ENCODE assay signal across 8 mouse cellular contexts in the genomic region with DNA sequence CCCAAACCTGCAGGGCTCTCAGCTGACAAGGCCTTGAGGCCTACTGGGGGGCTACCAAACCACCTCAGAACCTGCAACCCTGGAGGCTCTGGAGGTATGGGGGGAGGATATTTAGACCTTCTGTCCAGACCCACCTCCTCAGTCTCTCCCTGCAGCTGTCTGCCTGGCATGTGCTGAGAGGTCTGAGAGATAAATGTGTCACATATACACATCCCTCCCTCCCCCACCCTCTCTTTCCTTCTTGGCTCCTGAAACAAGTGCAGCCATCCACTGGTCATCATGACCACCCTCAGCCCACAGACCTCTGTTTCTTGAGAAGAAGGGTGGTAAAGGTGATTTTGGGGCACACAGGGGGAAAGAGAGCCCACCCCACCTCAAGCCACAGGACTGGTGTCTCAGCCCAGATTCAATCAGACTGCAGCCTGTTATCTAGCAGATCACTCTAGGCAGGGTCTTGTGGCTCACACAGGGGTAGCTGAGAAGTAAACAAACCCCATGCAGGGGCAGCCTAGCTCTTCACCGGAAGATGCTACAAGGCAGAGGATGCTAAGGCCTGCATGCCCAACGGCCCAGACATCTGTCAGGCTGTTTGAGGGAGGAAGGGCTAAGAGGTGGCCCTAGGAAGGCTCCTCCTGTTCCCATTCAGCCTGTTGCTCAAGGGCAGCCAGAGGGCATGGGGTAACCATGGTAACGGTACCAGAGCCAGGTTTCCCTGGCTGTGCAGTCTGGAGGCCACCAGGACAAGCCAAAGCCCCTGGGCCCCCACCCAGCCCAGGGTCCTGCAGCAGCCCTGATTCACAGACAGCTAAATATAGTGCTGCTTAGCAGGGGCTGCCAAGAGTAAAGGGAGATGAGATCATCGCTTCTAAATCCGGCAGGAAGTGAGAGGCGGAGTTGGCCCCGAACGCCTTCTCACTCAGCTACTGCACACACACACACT. TPM values are rescaled to one million over a fixed set of nuclear protein-coding genes. Genes with fewer than 3 reads are reported as not detected.
DNase-seq lines count a peak whose midpoint lies in the region; ATAC-seq and TF ChIP-seq lines count a peak whose summit lies in the region.

No protein-coding gene starts in this region.

- ATAC-seq in Patski: peak; percentile 82
- peak; percentile 82 for ATAC-seq in neural tube, embryonic 14.5 days (ENCODE audit: low read depth)

- H3K27ac ChIP-seq in hindbrain, embryonic 10.5 days: peak overlapping the region; percentile 79
- H3K27ac ChIP-seq in neural tube, embryonic 14.5 days (ENCODE audit: low read depth, low read length): peak overlapping the region; percentile 55; the same call in 1 of the 2 replicates

- no peaks in the 10 kb centered on the region for H3K9me3 ChIP-seq in hindbrain, embryonic 10.5 days
- H3K9me3 ChIP-seq in neural tube, embryonic 14.5 days (ENCODE audit: control insufficient read depth, low read length): no peaks in the 10 kb centered on the region

- no peaks in the 10 kb centered on the region for H3K36me3 ChIP-seq in hindbrain, embryonic 10.5 days
- no peaks in the 10 kb centered on the region for H3K36me3 ChIP-seq in neural tube, embryonic 14.5 days (ENCODE audit: control insufficient read depth, insufficient read depth, low read length)

- CTCF ChIA-PET in Patski (lab: Charles Lee): interaction anchor here (0.8 to 2.9 kb wide), 5 partner anchors 9 to 188 kb away, joined by 3 to 12 read pairs (median 4); no protein-coding TSS in a partner anchor

- in situ Hi-C loops in Patski (cut with MboI; ENCODE audit: low pct_unique_long_range_greater_than_20kb): no loop called here

- H3K4me1 ChIP-seq in hindbrain, embryonic 10.5 days (replicated peaks): peaks cover 21% of the 10 kb centered on the region
- peaks cover 5% of the 10 kb centered on the region; the same call in 1 of the 2 replicates for H3K4me1 ChIP-seq in neural tube, embryonic 14.5 days (ENCODE audit: control insufficient read depth, insufficient read depth, low read length)

- WGBS in hindbrain, embryonic 10.5 days: 25% methylated on average over 8 of the region's 8 CpGs
- 8% methylated on average over 8 of the region's 8 CpGs for WGBS in neural tube, embryonic 14.5 days

- no peak overlapping the region for H3K4me2 ChIP-seq in neural tube, embryonic 14.5 days (ENCODE audit: low read depth, low read length)

- no peak overlapping the region for H3K9ac ChIP-seq in neural tube, embryonic 14.5 days (replicated peaks; ENCODE audit: low read depth, low read length)

- TF ChIP-seq CTCF in Patski (IDR thresholded peaks at IDR 0.05): no peak

- peak overlapping the region; percentile 18; the same call in 1 of the 2 replicates for H3K4me3 ChIP-seq in hindbrain, embryonic 10.5 days
- H3K4me3 ChIP-seq in neural tube, embryonic 14.5 days (ENCODE audit: low read depth, low read length): no peak overlapping the region

- POLR2A ChIA-PET in Patski (lab: Charles Lee): interaction anchor here (0.6 to 1.2 kb wide), 2 partner anchors 20 to 261 kb away, joined by 4 read pairs; no protein-coding TSS in a partner anchor

- peak; percentile 83 for DNase-seq in Patski (ENCODE audit: low read depth, low spot score)
- DNase-seq in cerebellum, adult 9-11 months: peak; percentile 91
- DNase-seq in frontal cortex, postnatal 10 days (ENCODE audit: low spot score in 2 of 2): peak; percentile 78 to 91
- peak; percentile 69 for DNase-seq in hindbrain, embryonic 10.5 days (ENCODE audit: low spot score)
- DNase-seq in layer of hippocampus, adult 8-10 months (ENCODE audit: low spot score in 2 of 2): peak; percentile 82 to 90
- peak; percentile 78 to 83 for DNase-seq in lung, adult 18-20 months
- DNase-seq in thymus, adult 18-20 months: peak; percentile 51 to 73

- no peaks in the 10 kb centered on the region for H3K27me3 ChIP-seq in Patski
- H3K27me3 ChIP-seq in hindbrain, embryonic 10.5 days (ENCODE audit: insufficient read depth, poor library complexity, severe bottlenecking): peaks cover 28% of the 10 kb centered on the region
- no peaks in the 10 kb centered on the region for H3K27me3 ChIP-seq in neural tube, embryonic 14.5 days (ENCODE audit: control insufficient read depth, insufficient read depth, low read length)

RNA-seq across cellular contexts. Expression of a gene that starts 44.6 kb away (rescaled TPM):
- polyA plus RNA-seq in Patski (2021): 94.5 TPM
- polyA plus RNA-seq in hindbrain, embryonic 10.5 days (2016; fragmentation: Nextera tagmentation; extraction: Ambion mirVana): 53.4 and 54.5 TPM in 2 replicates
- 10 to 100 TPM; 69.3 to 77.7 (median 72.5) TPM for total RNA-seq in layer of hippocampus, adult 8-10 months (2022)
- 39.1 and 40.9 TPM in 2 replicates for polyA plus RNA-seq in neural tube, embryonic 14.5 days (2014; fragmentation: Nextera tagmentation; extraction: Ambion mirVana)

RNA-seq across cellular contexts. Expression of a gene that starts 50.2 kb away (rescaled TPM):
- polyA plus RNA-seq in Patski (2021): 0.33 TPM
- 2.5 and 3.8 TPM in 2 replicates for polyA plus RNA-seq in hindbrain, embryonic 10.5 days (2016; fragmentation: Nextera tagmentation; extraction: Ambion mirVana)
- 1 to 10 TPM; 2.6 to 3.7 (median 3.5) TPM for total RNA-seq in layer of hippocampus, adult 8-10 months (2022)
- 1.7 and 3.5 TPM in 2 replicates for polyA plus RNA-seq in neural tube, embryonic 14.5 days (2014; fragmentation: Nextera tagmentation; extraction: Ambion mirVana)
